Mouse (Mus musculus) neural tube, embryonic 14.5 days (tissue): ENCODE data around the gene Aldh1a3. TPM values are rescaled to one million over a fixed set of nuclear protein-coding genes. Genes with fewer than 3 reads are reported as not detected.

ENCODE experiments used
- ATAC-seq: fragments of 200-750 bp; cut with Nextera tagmentation; 2 replicates; pipeline ENCODE4 v1.8.0; 2017; ENCODE audit warnings: low read depth, mild to moderate bottlenecking, moderate TSS enrichment, moderate library complexity
- H3K27ac ChIP-seq: fragments of 300-500 bp; sonication (generic); 2 replicates; pipeline ENCODE4 v1.5.1; 2014; ENCODE audit warnings: low read depth, mild to moderate bottlenecking, control low read depth, low read length, moderate library complexity, mixed read lengths
- H3K27me3 ChIP-seq: fragments of 300-500 bp; sonication (generic); 2 replicates; pipeline ENCODE4 v1.6.1; 2014; ENCODE audit warnings: low read length; ENCODE audit not compliant: control insufficient read depth, insufficient read depth
- H3K36me3 ChIP-seq: fragments of 300-500 bp; sonication (generic); 2 replicates; pipeline ENCODE4 v1.6.1; 2014; ENCODE audit warnings: low read length, mixed read lengths; ENCODE audit not compliant: control insufficient read depth, insufficient read depth
- H3K4me1 ChIP-seq: fragments of 300-500 bp; sonication (generic); 2 replicates; pipeline ENCODE4 v1.6.1; 2014; ENCODE audit warnings: low read length; ENCODE audit not compliant: control insufficient read depth, insufficient read depth
- H3K4me2 ChIP-seq: fragments of 300-500 bp; sonication (generic); 2 replicates; pipeline ENCODE4 v1.6.1; 2014; ENCODE audit warnings: mild to moderate bottlenecking, low read depth, low read length, control low read depth
- H3K4me3 ChIP-seq: fragments of 300-500 bp; sonication (generic); 2 replicates; pipeline ENCODE4 v1.5.1; 2014; ENCODE audit warnings: low read depth, low read length, control low read depth, mixed read lengths
- H3K9ac ChIP-seq: fragments of 300-500 bp; sonication (generic); replicated peaks from 2 replicates; pipeline ENCODE4 v1.6.1; 2014; ENCODE audit warnings: low read depth, mild to moderate bottlenecking, control low read depth, low read length, mixed read lengths
- H3K9me3 ChIP-seq: fragments of 300-500 bp; sonication (generic); 2 replicates; pipeline ENCODE4 v1.6.1; 2016; ENCODE audit warnings: low read length; ENCODE audit not compliant: control insufficient read depth
- WGBS: fragments of 180-500 bp; shearing (Covaris S2); extraction: QIAGEN DNeasy Blood & Tissue Kit; methylation state at CpG from one replicate; pipeline ENCODE4 v1.1.7; 2014; 5-methylcytosine and 5-hydroxymethylcytosine counted together
- microRNA-seq: library from miRNA; unstranded; fragments of <30 nt; microRNA quantifications from one replicate; pipeline ENCODE4, GENCODE M21; 2016
- polyA plus RNA-seq: library from polyadenylated mRNA; unstranded; fragments of >200 nt; fragmentation: Nextera tagmentation; extraction: Ambion mirVana; gene quantifications from 2 replicates; pipeline ENCODE4 v1.2.1, GENCODE M21; 2014

The Aldh1a3 gene
- polyA plus RNA-seq, 1 experiment from 2014 or later: 3.5 TPM

GRCm38 (mm10) chr7:66348588-66348987, 78.7 kb downstream of the Aldh1a3 start:
- Histone ChIP-seq H3K4me1 (peaks cover 3% of the 10 kb centered on the region), H3K4me3 (no peak overlapping the region), H3K4me2 (no peak overlapping the region), H3K9me3 (no peaks in the 10 kb centered on the region), H3K9ac (no peak overlapping the region), H3K27ac (no peak overlapping the region), H3K36me3 (no peaks in the 10 kb centered on the region), H3K27me3 (no peaks in the 10 kb centered on the region)
- no peak for ATAC-seq
- WGBS: 89% methylated on average over 10 of the region's 10 CpGs

GRCm38 (mm10) chr7:66346959-66347663, 80.2 kb downstream of the Aldh1a3 start:
- no peak overlapping the region for H3K9ac ChIP-seq
- H3K27me3 ChIP-seq: no peaks in the 10 kb centered on the region
- H3K4me1 ChIP-seq: peaks cover 3% of the 10 kb centered on the region
- no peaks in the 10 kb centered on the region for H3K9me3 ChIP-seq
- no peak overlapping the region for H3K4me3 ChIP-seq
- peak; percentile 90 for ATAC-seq
- H3K4me2 ChIP-seq: peak overlapping the region; percentile 19; the same call in 1 of the 2 replicates
- no peaks in the 10 kb centered on the region for H3K36me3 ChIP-seq
- H3K27ac ChIP-seq: peak overlapping the region; percentile 36; the same call in 1 of the 2 replicates
- 23% methylated on average over 9 of the region's 9 CpGs for WGBS

GRCm38 (mm10) chr7:66343307-66343706, 84.0 kb downstream of the Aldh1a3 start:
- no peak overlapping the region for H3K9ac ChIP-seq
- H3K27ac ChIP-seq: no peak overlapping the region
- WGBS: 71% methylated on average over 5 of the region's 5 CpGs
- no peaks in the 10 kb centered on the region for H3K36me3 ChIP-seq
- no peaks in the 10 kb centered on the region for H3K9me3 ChIP-seq
- ATAC-seq: no peak
- no peak overlapping the region for H3K4me3 ChIP-seq
- no peak overlapping the region for H3K4me2 ChIP-seq
- peaks cover 3% of the 10 kb centered on the region for H3K4me1 ChIP-seq
- H3K27me3 ChIP-seq: no peaks in the 10 kb centered on the region

GRCm38 (mm10) chr7:66342831-66343230, 84.5 kb downstream of the Aldh1a3 start:
- no peak overlapping the region for H3K9ac ChIP-seq
- 75% methylated on average over 6 of the region's 6 CpGs for WGBS
- no peaks in the 10 kb centered on the region for H3K9me3 ChIP-seq
- no peak for ATAC-seq
- H3K27me3 ChIP-seq: no peaks in the 10 kb centered on the region
- H3K36me3 ChIP-seq: no peaks in the 10 kb centered on the region
- peaks cover 3% of the 10 kb centered on the region for H3K4me1 ChIP-seq
- no peak overlapping the region for H3K4me2 ChIP-seq
- H3K4me3 ChIP-seq: no peak overlapping the region
- H3K27ac ChIP-seq: no peak overlapping the region

- Histone ChIP-seq H3K27me3 (no peaks in the 10 kb centered on the region), H3K4me1 (peaks cover under 1% of the 10 kb centered on the region), H3K36me3 (no peaks in the 10 kb centered on the region), H3K9ac (no peak overlapping the region), H3K4me3 (no peak overlapping the region), H3K4me2 (no peak overlapping the region), H3K9me3 (no peaks in the 10 kb centered on the region), H3K27ac (no peak overlapping the region)
- WGBS: 48% methylated on average over 4 of the region's 4 CpGs
- ATAC-seq: no peak
Measured at GRCm38 (mm10) chr7:66342323-66342722, 85.0 kb downstream of the Aldh1a3 start.

Small RNAs within 50 kb of the gene (microRNA-seq; reads per million reads assigned to microRNA genes)
- not detected for gene Mir7057

Other genes with a start within 250 kb of the Aldh1a3 start
- not detected in 2 replicates for gene Gm10974, start 61.6 kb downstream of the Aldh1a3 start, polyA plus RNA-seq
- 1.0 and 6.1 TPM in 2 replicates for gene Lrrk1, start 39.2 kb downstream of the Aldh1a3 start, polyA plus RNA-seq